Comparison of ENCODE assay signal across 23 mouse cellular contexts in genomic region chr3:27161645-27162409, GRCm38 (mm10).
"Had no signal": no experiment of that assay in that cellular context is flagged by ENCODE, and none has a peak within 500 bp of the region (broad histone marks: within the 10 kb centered on the region; RNA-seq: fewer than 3 reads in every experiment).

No protein-coding gene starts in this region.

- H3K9me3 ChIP-seq: limb, embryonic 12.5 days; limb, embryonic 15.5 days; midbrain, embryonic 10.5 days; midbrain, embryonic 13.5 days; neural tube, embryonic 13.5 days; stomach, embryonic 15.5 days had no signal

- DNase-seq: kidney, adult 8-10 months; kidney, postnatal 10 days; layer of hippocampus, postnatal 36 days; left cerebral cortex, postnatal 4 days; liver, postnatal 0 days; lung, embryonic 14.5 days; lung, postnatal 36 days; retina, postnatal 1 day; right cerebral cortex, postnatal 25 days; spleen, adult 18-20 months; thymus, postnatal 25 days had no signal

- H3K27me3 ChIP-seq: limb, embryonic 12.5 days; limb, embryonic 15.5 days; midbrain, embryonic 13.5 days; neural tube, embryonic 13.5 days; stomach, embryonic 15.5 days had no signal

- H3K36me3 ChIP-seq: limb, embryonic 12.5 days; limb, embryonic 15.5 days; midbrain, embryonic 10.5 days; midbrain, embryonic 13.5 days; neural tube, embryonic 13.5 days; stomach, embryonic 15.5 days had no signal

- H3K27ac ChIP-seq: limb, embryonic 12.5 days; limb, embryonic 15.5 days; liver, embryonic 14.5 days; midbrain, embryonic 10.5 days; midbrain, embryonic 13.5 days; neural tube, embryonic 13.5 days; stomach, embryonic 15.5 days had no signal

- ATAC-seq: liver, postnatal 0 days; lung, postnatal 0 days; midbrain, embryonic 13.5 days; midbrain, embryonic 16.5 days had no signal

- H3K4me1 ChIP-seq: limb, embryonic 12.5 days; limb, embryonic 15.5 days; megakaryocyte, embryonic 14.5 days; midbrain, embryonic 13.5 days; neural tube, embryonic 13.5 days; stomach, embryonic 15.5 days had no signal

- H3K4me2 ChIP-seq: limb, embryonic 12.5 days; limb, embryonic 15.5 days; liver, embryonic 11.5 days; lung, embryonic 14.5 days; midbrain, embryonic 13.5 days; neural tube, embryonic 13.5 days; stomach, embryonic 15.5 days had no signal

- H3K9ac ChIP-seq: limb, embryonic 12.5 days; limb, embryonic 15.5 days; liver, embryonic 14.5 days; liver, postnatal 0 days; lung, embryonic 14.5 days; midbrain, embryonic 13.5 days; neural tube, embryonic 13.5 days; stomach, embryonic 15.5 days had no signal

- H3K4me3 ChIP-seq: limb, embryonic 12.5 days; limb, embryonic 15.5 days; megakaryocyte, embryonic 14.5 days; midbrain, embryonic 10.5 days; midbrain, embryonic 13.5 days; myocyte; neural tube, embryonic 13.5 days; stomach, embryonic 15.5 days had no signal
